Mouse (Mus musculus) limb, embryonic 13.5 days (tissue): ENCODE results near the gene Flrt1. TPM values are rescaled to one million over a fixed set of nuclear protein-coding genes. Genes with fewer than 3 reads are reported as not detected.

ENCODE experiments used
- polyA plus RNA-seq: library from polyadenylated mRNA; unstranded; fragments of >200 nt; fragmentation: Nextera tagmentation; extraction: Ambion mirVana; gene quantifications from 2 replicates; pipeline ENCODE4 v1.2.1, GENCODE M21; 2015

The Flrt1 gene
- polyA plus RNA-seq, 1 experiment from 2014 or later = 8.1 TPM

Other genes starting within 250 kb of the Flrt1 start
- gene Ccdc88b, start 247.5 kb downstream of the Flrt1 start, polyA plus RNA-seq = 1.1 and 1.2 TPM in 2 replicates
- gene Trmt112, start 196.0 kb downstream of the Flrt1 start, polyA plus RNA-seq = 165 and 176 TPM in 2 replicates
- 223 and 235 TPM in 2 replicates for gene Prdx5, start 195.6 kb downstream of the Flrt1 start, polyA plus RNA-seq
- gene Esrra, start 183.9 kb downstream of the Flrt1 start, polyA plus RNA-seq = 8.3 and 8.5 TPM in 2 replicates
- 2.2 and 3.0 TPM in 2 replicates for gene Catsperz, start 180.3 kb downstream of the Flrt1 start, polyA plus RNA-seq
- 0.49 and 0.85 TPM in 2 replicates for gene Kcnk4, start 171.2 kb downstream of the Flrt1 start, polyA plus RNA-seq
- 73.4 and 87.0 TPM in 2 replicates for gene Bad, start 163.9 kb downstream of the Flrt1 start, polyA plus RNA-seq
- gene Gpr137, start 163.2 kb downstream of the Flrt1 start, polyA plus RNA-seq = 28.6 and 33.0 TPM in 2 replicates
- 151 and 168 TPM in 2 replicates for gene Ppp1r14b, start 130.8 kb downstream of the Flrt1 start, polyA plus RNA-seq
- 36.8 and 40.0 TPM in 2 replicates for gene Plcb3, start 129.3 kb downstream of the Flrt1 start, polyA plus RNA-seq
- 84.5 and 89.3 TPM in 2 replicates for gene Fkbp2, start 125.2 kb downstream of the Flrt1 start, polyA plus RNA-seq
- gene Vegfb, start 118.1 kb downstream of the Flrt1 start, polyA plus RNA-seq = 53.6 and 59.6 TPM in 2 replicates
- gene Dnajc4, start 113.2 kb downstream of the Flrt1 start, polyA plus RNA-seq = 22.2 and 25.9 TPM in 2 replicates
- 24.0 and 25.8 TPM in 2 replicates for gene Nudt22, start 109.6 kb downstream of the Flrt1 start, polyA plus RNA-seq
- 11.9 and 13.6 TPM in 2 replicates for gene Trpt1, start 109.6 kb downstream of the Flrt1 start, polyA plus RNA-seq
- 7.6 and 8.4 TPM in 2 replicates for gene Fermt3, start 86.3 kb downstream of the Flrt1 start, polyA plus RNA-seq
- gene Stip1, start 65.8 kb downstream of the Flrt1 start, polyA plus RNA-seq = 241 and 278 TPM in 2 replicates
- gene Macrod1, start 48.9 kb downstream of the Flrt1 start, polyA plus RNA-seq = 12.3 and 13.3 TPM in 2 replicates
- 226 and 229 TPM in 2 replicates for gene Otub1, start 100.6 kb upstream of the Flrt1 start, polyA plus RNA-seq
- 734 and 747 TPM in 2 replicates for gene Cox8a, start 111.9 kb upstream of the Flrt1 start, polyA plus RNA-seq
- 58.0 and 60.1 TPM in 2 replicates for gene Naa40, start 135.5 kb upstream of the Flrt1 start, polyA plus RNA-seq
- 24.9 and 25.0 TPM in 2 replicates for gene Rcor2, start 161.6 kb upstream of the Flrt1 start, polyA plus RNA-seq
- 38.2 and 44.3 TPM in 2 replicates for gene Mark2, start 236.1 kb upstream of the Flrt1 start, polyA plus RNA-seq